Mouse (Mus musculus) heart, embryonic 12.5 days (tissue): ENCODE measurements around the gene Gm49342. TPM values are rescaled to one million over a fixed set of nuclear protein-coding genes. Genes with fewer than 3 reads are reported as not detected.
"Not testable (repeated sequence)": the region's sequence is repeated elsewhere in the genome, so short reads cannot be mapped to it uniquely, and the experiment has no call there.

Source experiments
- ATAC-seq: fragments of 200-750 bp; cut with Nextera tagmentation; 2 replicates; pipeline ENCODE4 v1.8.0; 2017; ENCODE audit warnings: moderate TSS enrichment, moderate library complexity; ENCODE audit not compliant: insufficient number of reproducible peaks, low FRiP score
- H3K27ac ChIP-seq: fragments of 300-500 bp; sonication (generic); 2 replicates; pipeline ENCODE4 v1.5.1; 2016; ENCODE audit warnings: mild to moderate bottlenecking, moderate library complexity; ENCODE audit not compliant: poor library complexity, severe bottlenecking
- H3K27me3 ChIP-seq: fragments of 300-500 bp; sonication (generic); replicated peaks from 2 replicates; pipeline ENCODE4 v1.6.1; 2016; ENCODE audit warnings: mild to moderate bottlenecking, moderate library complexity
- H3K36me3 ChIP-seq: fragments of 300-500 bp; sonication (generic); 2 replicates; pipeline ENCODE4 v1.6.1; 2016; ENCODE audit warnings: mild to moderate bottlenecking, moderate library complexity
- H3K4me1 ChIP-seq: fragments of 300-500 bp; sonication (generic); replicated peaks from 2 replicates; pipeline ENCODE4 v1.6.1; 2016; ENCODE audit warnings: mild to moderate bottlenecking
- H3K4me2 ChIP-seq: fragments of 300-500 bp; sonication (generic); 2 replicates; pipeline ENCODE4 v1.6.1; 2016; ENCODE audit warnings: mild to moderate bottlenecking, moderate library complexity
- H3K4me3 ChIP-seq: fragments of 300-500 bp; sonication (generic); 2 replicates; pipeline ENCODE4 v1.5.1; 2016; ENCODE audit warnings: mild to moderate bottlenecking
- H3K9ac ChIP-seq: fragments of 300-500 bp; sonication (generic); 2 replicates; pipeline ENCODE4 v1.6.1; 2016; ENCODE audit warnings: mild to moderate bottlenecking, moderate library complexity
- H3K9me3 ChIP-seq: fragments of 300-500 bp; sonication (generic); replicated peaks from 2 replicates; pipeline ENCODE4 v1.6.1; 2016; ENCODE audit warnings: mild to moderate bottlenecking, moderate library complexity
- WGBS: fragments of 180-500 bp; shearing (Covaris S2); methylation state at CpG from one replicate; pipeline ENCODE4 v1.1.7; 2016; 5-methylcytosine and 5-hydroxymethylcytosine counted together
- polyA plus RNA-seq: library from polyadenylated mRNA; unstranded; fragments of >200 nt; fragmentation: Nextera tagmentation; extraction: Ambion mirVana; gene quantifications from 2 replicates; pipeline ENCODE4 v1.2.1, GENCODE M21; 2016

Gene Gm49342
- polyA plus RNA-seq, 1 experiment from 2014 or later = not detected

DNA sequence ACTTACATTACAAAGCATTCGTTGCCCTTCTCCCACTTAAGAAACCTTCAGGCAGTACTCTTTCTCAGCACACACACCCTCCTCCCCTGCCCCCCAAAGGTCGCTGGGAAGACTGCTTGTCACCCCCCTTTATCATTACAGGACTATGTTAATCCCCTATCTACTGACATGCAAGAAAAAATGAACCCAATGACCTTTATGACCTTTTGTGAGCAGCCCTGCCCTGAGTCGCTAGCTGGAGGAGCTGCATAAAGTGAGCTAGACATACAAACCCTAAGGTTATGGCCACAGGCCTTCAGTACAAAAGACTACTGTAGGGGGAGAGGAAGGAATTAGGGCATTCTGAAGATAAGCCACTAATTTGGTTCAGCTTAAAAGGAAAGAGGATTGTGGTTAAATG is 33.0 kb upstream of the Gm49342 start:
- H3K27ac ChIP-seq = no peak overlapping the region
- H3K27me3 ChIP-seq = no peaks in the 10 kb centered on the region
- peaks cover 55% of the 10 kb centered on the region for H3K36me3 ChIP-seq
- H3K4me3 ChIP-seq = no peak overlapping the region
- H3K4me1 ChIP-seq = no peaks in the 10 kb centered on the region
- whole genome bisulfite sequencing = 43% methylated on average over 3 of the region's 3 CpGs
- ATAC-seq = no peak
- no peak overlapping the region for H3K4me2 ChIP-seq
- H3K9me3 ChIP-seq = no peaks in the 10 kb centered on the region
- no peak overlapping the region for H3K9ac ChIP-seq

DNA sequence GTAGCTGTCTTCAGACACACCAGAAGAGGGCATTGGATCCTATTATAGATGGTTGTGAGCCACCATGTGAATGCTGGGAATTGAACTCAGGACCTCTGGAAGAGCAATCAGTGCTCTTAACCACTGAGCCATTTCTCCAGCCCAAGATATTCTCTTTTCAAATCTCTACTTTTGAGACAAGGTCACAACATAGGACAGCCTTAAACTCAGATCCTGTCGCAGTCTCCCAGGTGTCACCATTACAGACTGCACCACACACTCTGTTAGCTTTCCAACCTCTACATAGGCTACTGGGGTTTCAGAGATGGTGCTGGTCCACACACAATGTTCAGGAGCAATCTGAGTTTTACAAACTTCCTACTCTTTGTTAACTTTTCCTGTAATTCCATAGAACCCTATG is 20.9 kb upstream of the Gm49342 start:
- Histone ChIP-seq H3K4me3 (peak overlapping the region; percentile 92), H3K4me1 (peaks cover 15% of the 10 kb centered on the region; the same call in 1 of the 2 replicates), H3K9ac (peak overlapping the region; percentile 69), H3K4me2 (peak overlapping the region; percentile 72), H3K36me3 (peaks cover 35% of the 10 kb centered on the region)
- H3K27me3 ChIP-seq, ATAC-seq, H3K27ac ChIP-seq, H3K9me3 ChIP-seq: not testable (repeated sequence)
- 64% methylated on average over 1 of the region's 1 CpGs for WGBS

DNA sequence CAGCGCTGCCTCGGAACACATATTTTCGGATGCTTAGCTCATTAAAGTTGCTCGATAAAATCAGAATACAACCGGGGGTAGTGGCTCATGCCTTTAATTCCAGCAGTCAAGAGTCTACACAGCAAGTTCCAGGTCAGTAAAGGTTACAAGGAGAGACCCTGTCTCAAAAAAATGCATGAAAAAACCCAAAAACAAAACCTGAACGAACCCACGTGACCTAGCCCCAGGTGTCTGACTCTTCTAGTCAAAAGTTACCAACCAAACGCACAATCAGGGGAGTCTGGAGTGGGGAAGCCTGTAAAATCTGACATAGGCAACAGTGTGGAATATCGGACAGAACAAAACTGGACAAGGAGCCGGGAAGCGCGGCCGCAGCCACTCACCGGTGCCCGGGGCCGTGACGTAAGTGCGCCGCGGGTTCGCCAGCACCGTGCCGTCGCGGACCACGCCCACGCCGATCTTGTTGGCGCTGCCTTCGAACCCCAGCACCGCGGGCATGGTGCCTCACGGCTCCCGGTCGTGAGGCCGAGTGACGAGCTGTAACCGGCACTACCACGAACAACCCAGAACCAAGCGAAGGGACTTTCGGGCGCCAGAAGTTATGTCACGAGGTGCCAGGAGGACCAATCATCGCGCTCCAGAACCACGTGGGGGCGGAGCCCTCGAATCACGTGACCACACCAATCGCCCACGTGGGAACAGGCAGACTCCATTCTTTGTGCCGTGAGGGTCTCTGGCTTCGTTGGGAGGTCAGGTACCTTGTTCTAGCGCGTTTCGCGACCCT is 19.8 kb upstream of the Gm49342 start, which contains the start of the genes Osgep and Apex1:
Gene Osgep (minus strand): TSS at position 613 of the 784 bp plus-strand sequence.
Gene Apex1 (plus strand): TSS at position 688 of the 784 bp plus-strand sequence.
- WGBS = under 1% methylated on average over 57 of the region's 57 CpGs
- peaks cover 39% of the 10 kb centered on the region for H3K36me3 ChIP-seq

DNA sequence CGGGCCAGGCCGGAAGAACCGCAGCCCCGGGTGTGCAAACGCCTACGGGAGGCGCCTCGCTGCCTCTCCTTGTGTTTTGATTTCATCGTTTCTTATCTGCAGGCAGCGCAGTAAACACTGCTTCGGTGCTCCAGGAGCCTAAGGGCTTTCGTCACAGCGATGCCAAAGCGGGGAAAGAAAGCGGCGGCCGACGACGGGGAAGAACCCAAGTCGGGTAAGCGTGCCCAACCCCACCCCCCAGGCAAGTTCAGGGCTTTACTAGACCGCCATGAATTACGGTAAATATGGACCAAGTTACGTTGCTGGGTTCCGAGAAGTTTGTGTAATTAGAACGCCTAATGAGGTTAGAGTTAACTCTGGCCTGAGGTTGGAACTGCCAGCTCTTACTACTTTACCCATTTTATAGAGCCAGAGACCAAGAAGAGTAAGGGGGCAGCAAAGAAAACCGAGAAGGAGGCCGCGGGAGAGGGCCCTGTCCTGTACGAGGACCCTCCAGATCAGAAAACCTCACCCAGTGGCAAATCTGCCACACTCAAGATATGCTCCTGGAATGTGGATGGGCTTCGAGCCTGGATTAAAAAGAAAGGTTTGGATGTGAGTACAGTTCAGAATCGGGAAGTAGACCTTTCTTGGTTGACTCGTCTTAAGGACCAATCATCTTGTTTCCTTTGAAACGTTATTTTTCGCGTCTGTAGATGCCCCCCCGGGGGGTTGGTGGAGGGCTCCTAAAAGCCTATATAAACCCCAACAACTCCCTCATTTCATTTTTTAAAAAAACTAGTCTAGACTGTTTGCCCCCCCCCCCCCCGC is 19.0 kb upstream of the Gm49342 start:
- WGBS = under 1% methylated on average over 38 of the region's 38 CpGs
- H3K4me3 ChIP-seq = peak overlapping the region; percentile 92
- ATAC-seq = peak; percentile 54
- no peaks in the 10 kb centered on the region for H3K9me3 ChIP-seq
- peaks cover 25% of the 10 kb centered on the region for H3K4me1 ChIP-seq
- peak overlapping the region; percentile 91 for H3K4me2 ChIP-seq
- H3K9ac ChIP-seq = peak overlapping the region; percentile 89
- peak overlapping the region; percentile 90 for H3K27ac ChIP-seq
- peaks cover 37% of the 10 kb centered on the region for H3K36me3 ChIP-seq
- H3K27me3 ChIP-seq = no peaks in the 10 kb centered on the region

More for the DNA sequence above, 19.8 kb upstream of the Gm49342 start, which contains the start of the genes Osgep and Apex1:
- ATAC-seq = peak; percentile 94
- H3K27ac ChIP-seq = peak within 1 kb of the TSS; percentile 90
- peak within 1 kb of the TSS; percentile 92 for H3K4me3 ChIP-seq
- H3K9ac ChIP-seq = peak within 1 kb of the TSS; percentile 89
- H3K4me2 ChIP-seq = peak within 1 kb of the TSS; percentile 91
- H3K27me3 ChIP-seq = no peaks in the 10 kb centered on the region
- H3K9me3 ChIP-seq = no peaks in the 10 kb centered on the region
- peaks cover 19% of the 10 kb centered on the region for H3K4me1 ChIP-seq

DNA sequence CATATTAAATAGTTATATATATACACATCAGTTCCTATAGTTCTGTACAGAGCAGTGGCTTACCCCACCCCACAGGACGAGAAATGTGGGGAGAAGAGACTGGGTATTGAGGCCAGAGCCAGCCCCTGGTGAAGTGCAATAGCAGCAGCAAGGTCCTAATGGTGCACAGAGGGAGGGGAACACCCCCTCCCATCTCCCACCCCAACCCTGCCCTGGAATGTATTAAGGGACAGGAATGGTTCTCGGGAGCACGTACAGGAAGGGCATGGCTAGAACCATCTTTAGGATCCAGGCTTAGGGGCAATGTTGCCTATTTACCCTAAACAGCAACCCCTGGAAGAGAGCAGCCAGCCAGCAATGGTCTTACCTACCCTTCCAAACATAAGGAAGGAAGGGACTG is 17.0 kb upstream of the Gm49342 start:
- H3K4me3 ChIP-seq = no peak overlapping the region
- H3K27me3 ChIP-seq = no peaks in the 10 kb centered on the region
- WGBS = 82% methylated on average over 3 of the region's 3 CpGs
- H3K36me3 ChIP-seq = peaks cover 37% of the 10 kb centered on the region
- no peak for ATAC-seq
- H3K27ac ChIP-seq = no peak overlapping the region
- peaks cover 25% of the 10 kb centered on the region for H3K4me1 ChIP-seq
- H3K9ac ChIP-seq = no peak overlapping the region
- H3K9me3 ChIP-seq = no peaks in the 10 kb centered on the region
- H3K4me2 ChIP-seq = no peak overlapping the region

DNA sequence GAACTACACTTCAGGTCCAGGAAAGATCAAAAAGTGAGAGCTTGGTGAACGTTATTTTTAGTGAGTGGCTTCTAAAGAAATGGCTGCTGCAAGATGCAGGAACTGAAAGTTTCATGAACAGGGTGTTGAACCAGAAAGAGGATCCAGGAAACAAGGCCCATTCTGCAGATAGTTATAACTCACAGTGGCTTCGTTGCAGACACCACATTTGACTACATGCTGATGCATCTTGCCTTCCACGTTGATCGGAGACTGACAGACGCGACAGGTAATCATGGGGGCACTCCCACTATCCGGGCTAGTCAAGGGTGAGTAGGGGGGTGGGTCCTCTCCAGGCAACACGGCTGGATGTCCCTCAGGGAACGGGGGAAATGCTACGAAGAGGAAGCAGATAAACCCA is 14.4 kb upstream of the Gm49342 start:
- H3K4me1 ChIP-seq = peaks cover 22% of the 10 kb centered on the region
- H3K4me3 ChIP-seq = peak overlapping the region; percentile 88
- no peaks in the 10 kb centered on the region for H3K27me3 ChIP-seq
- peak overlapping the region; percentile 79 for H3K27ac ChIP-seq
- WGBS = 13% methylated on average over 10 of the region's 10 CpGs
- H3K4me2 ChIP-seq = peak overlapping the region; percentile 96
- no peak for ATAC-seq
- H3K9me3 ChIP-seq = no peaks in the 10 kb centered on the region
- peak overlapping the region; percentile 97 for H3K9ac ChIP-seq
- peaks cover 37% of the 10 kb centered on the region for H3K36me3 ChIP-seq

DNA sequence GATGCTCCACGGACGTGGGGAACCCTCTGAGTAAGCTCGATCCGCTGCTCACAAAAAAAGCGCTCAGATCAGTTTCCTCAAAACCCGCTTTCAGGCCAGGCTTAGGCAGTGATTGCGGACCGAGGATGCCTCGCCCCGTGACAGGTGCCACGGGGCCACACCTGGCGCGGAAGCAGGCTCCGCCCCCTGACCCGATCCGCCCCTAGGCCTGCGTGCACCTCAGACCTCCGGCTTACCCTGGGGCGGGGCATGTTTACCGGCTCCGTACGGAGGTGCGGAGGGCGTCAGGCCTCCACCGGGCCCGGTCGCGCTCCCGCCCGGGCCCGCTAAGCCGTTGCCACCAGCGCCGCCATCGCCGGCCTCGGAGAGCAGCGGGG is 14.0 kb upstream of the Gm49342 start:
- Histone ChIP-seq H3K36me3 (peaks cover 37% of the 10 kb centered on the region), H3K4me2 (peak overlapping the region; percentile 96), H3K27ac (peak overlapping the region; percentile 79), H3K27me3 (no peaks in the 10 kb centered on the region), H3K9ac (peak overlapping the region; percentile 97), H3K4me1 (peaks cover 22% of the 10 kb centered on the region), H3K4me3 (peak overlapping the region; percentile 88), H3K9me3 (no peaks in the 10 kb centered on the region)
- 4% methylated on average over 38 of the region's 38 CpGs for WGBS
- peak; percentile 71 for ATAC-seq

DNA sequence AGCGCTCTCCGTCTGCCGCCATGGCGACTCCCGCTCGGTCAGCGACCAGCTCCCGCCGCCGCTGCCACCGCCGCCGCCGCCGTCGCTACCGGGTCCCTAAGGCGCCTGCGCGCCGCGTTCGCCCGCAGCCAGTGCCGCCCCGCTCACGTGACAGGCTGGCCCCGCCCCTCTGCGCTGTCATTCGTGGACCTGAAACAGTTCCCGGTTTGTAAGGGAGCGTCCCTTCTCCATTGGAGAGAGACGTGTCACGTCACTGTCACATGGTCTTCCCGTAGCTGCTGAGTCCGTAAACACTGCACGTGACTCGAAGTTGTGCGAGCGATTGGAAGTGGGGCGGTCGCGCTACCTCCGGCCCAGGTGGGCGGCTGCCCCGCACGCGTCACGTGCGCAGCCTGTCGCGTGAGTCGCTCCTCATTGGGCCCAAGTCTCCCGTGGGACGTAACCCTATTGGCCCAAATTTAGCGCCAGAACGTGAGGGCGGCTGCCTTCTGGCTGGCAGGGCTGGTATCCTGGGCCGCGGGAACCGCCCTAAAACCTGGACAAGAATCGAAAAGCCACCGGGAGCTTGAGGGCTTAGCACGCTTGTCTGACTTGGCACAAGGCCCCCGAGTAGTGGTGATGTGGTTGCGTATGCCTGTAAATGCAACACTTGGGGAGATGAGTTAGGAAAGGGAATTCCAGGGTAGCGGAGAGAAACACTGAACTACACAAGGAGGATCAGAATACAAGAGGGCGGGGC is 13.4 kb upstream of the Gm49342 start, which contains the start of the genes Pip4p1 and Pnp:
Gene Pip4p1 (minus strand): TSS at position 103 of the 739 bp plus-strand sequence.
Gene Pnp (plus strand): TSS at position 329 of the 739 bp plus-strand sequence.
- peak; percentile 99 for ATAC-seq
- H3K4me3 ChIP-seq = peak within 1 kb of the TSS; percentile 88
- H3K9me3 ChIP-seq = no peaks in the 10 kb centered on the region
- no peaks in the 10 kb centered on the region for H3K27me3 ChIP-seq
- H3K27ac ChIP-seq = peak within 1 kb of the TSS; percentile 86
- WGBS = under 1% methylated on average over 68 of the region's 68 CpGs
- H3K4me2 ChIP-seq = peak within 1 kb of the TSS; percentile 96
- peaks cover 37% of the 10 kb centered on the region for H3K36me3 ChIP-seq
- peaks cover 17% of the 10 kb centered on the region for H3K4me1 ChIP-seq
- peak within 1 kb of the TSS; percentile 97 for H3K9ac ChIP-seq

DNA sequence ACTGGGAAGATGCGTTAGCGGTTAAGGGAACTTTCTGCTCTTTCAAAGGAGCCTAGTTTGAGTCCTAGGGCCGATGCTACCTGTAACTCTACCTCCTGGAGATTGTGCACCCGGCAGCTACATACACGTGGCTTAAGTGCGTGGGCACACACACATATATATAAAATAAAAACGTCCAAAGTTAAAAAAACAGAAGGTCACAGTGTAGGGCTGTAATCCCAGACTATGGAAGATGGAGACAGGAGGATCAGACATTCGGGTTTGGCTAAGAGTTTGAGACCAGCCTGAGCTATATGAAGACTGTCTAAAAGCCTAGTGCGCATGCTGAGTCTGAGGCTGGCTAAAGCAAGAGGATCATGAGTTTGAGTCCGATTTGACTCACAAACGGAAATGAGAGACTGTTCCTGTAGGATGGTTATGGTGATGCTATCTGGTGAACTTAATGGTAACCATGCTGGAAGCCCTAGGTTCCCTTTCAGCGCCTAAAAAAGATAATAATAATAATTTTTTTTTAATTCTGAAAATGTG is 12.8 kb upstream of the Gm49342 start:
- H3K4me3 ChIP-seq = peak overlapping the region; percentile 88
- ATAC-seq = no peak
- no peaks in the 10 kb centered on the region for H3K9me3 ChIP-seq
- H3K9ac ChIP-seq = peak overlapping the region; percentile 70
- peak overlapping the region; percentile 86 for H3K27ac ChIP-seq
- peak overlapping the region; percentile 71 for H3K4me2 ChIP-seq
- H3K36me3 ChIP-seq = peaks cover 31% of the 10 kb centered on the region
- peaks cover 13% of the 10 kb centered on the region for H3K4me1 ChIP-seq
- H3K27me3 ChIP-seq = no peaks in the 10 kb centered on the region
- 12% methylated on average over 12 of the region's 12 CpGs for WGBS

DNA sequence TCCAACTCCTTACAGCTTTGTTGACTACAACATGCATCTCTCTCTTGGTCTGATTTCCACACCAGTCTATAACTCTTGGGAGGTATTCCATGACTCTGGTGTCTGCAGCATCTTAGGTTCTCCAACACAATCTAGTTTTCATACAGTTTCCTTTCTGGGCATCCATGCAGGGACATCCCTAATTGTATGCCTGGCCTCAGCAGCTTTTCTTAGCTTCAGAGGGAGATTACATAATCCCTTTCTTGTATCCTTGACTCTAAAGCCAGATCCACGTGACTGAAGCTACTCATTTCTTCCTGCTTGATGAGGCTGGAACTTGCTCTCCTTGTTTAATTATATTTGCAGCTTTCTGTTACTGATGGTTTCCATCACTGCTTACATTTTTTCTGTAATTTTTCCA is 7.7 kb upstream of the Gm49342 start:
- Histone ChIP-seq H3K27me3 (no peaks in the 10 kb centered on the region), H3K9me3 (no peaks in the 10 kb centered on the region), H3K27ac (no peak overlapping the region), H3K4me3 (no peak overlapping the region), H3K36me3 (no peaks in the 10 kb centered on the region), H3K4me1 (no peaks in the 10 kb centered on the region), H3K9ac (no peak overlapping the region), H3K4me2 (no peak overlapping the region)
- WGBS = 53% methylated on average over 1 of the region's 1 CpGs
- no peak for ATAC-seq
